Mouse (Mus musculus): ENCODE data around the gene Ctnnbip1. TPM values are rescaled to one million over a fixed set of nuclear protein-coding genes. Genes with fewer than 3 reads are reported as not detected.
A peak's percentile ranks its signal among the peaks of the same experiment; 100 is the strongest.

Ctnnbip1 gene
- polyA plus RNA-seq, 1 experiment from 2014 or later: 64.8 TPM

DNA sequence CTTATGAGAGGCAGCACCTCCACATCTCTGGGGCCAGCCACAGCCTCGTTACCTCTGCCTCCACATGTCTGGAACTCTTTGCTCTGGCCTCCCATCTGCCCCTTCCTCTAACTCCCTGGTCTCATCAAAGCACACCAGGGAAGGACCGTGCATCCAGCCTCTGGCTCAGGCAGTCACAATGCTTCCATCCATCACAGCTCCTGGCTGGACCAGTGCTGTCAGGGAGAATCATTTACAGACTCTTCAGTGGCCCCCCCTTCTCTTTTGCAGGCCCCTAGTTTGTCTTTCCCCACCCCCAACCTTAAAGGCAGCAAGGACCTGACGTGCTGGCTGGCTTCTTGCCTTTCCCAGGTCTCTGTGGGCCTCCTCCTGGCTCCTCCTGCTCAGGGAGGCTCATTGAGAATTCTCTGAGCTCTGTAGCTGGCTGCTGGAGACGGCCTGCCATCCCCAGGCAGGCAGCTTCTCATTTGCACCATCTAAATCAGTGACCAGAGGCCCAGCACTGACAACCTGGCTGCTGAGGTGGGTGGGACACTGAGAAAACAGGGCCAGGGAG, 59.0 kb downstream of the Ctnnbip1 start:
- Histone ChIP-seq H3K9me3 (replicated peaks) (no peaks in the 10 kb centered on the region), H3K9ac (no peak overlapping the region), H3K36me3 (no peaks in the 10 kb centered on the region), H3K27ac (no peak overlapping the region), H3K27me3 (peaks cover 21% of the 10 kb centered on the region), H3K4me1 (peaks cover 2% of the 10 kb centered on the region), H3K4me3 (replicated peaks) (no peak overlapping the region), H3K4me2 (no peak overlapping the region)
- 30% methylated on average over 4 of the region's 4 CpGs for WGBS
- ATAC-seq (replicated peaks; ENCODE audit: low FRiP score): no peak; the same call in 1 of the 2 replicates

DNA sequence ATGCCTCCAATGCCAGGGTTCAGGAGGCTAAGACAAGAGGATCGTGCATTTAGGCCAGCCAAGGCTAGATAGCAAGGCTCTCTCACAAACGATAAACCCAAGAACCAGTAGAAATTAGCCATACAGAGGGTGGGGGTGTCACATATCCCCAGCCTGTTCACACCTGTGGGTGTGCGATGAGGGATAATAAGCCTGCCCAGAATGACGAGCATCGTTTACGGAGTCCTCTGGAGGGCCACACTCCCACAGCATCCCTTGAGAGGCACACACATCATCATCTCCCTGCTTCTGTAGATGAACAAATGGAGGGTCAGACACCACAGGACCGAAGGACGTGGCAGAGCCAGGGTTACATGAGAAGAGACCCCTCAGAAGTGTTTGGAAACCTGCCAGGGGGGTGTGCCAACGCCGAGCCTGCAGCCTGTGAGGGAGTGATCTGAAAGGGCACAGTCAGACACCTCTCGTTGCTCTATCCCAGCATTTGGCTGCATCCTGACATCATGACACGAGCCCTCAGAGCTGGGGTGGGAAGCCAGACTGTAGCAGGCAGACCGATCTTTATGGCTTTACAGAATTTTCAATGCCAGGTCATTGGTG, 60.1 kb downstream of the Ctnnbip1 start:
- WGBS: 39% methylated on average over 13 of the region's 13 CpGs
- H3K36me3 ChIP-seq: no peaks in the 10 kb centered on the region
- no peak for ATAC-seq (replicated peaks; ENCODE audit: low FRiP score)
- H3K9ac ChIP-seq: no peak overlapping the region
- H3K27ac ChIP-seq: no peak overlapping the region
- no peaks in the 10 kb centered on the region for H3K9me3 ChIP-seq (replicated peaks)
- H3K4me1 ChIP-seq: no peaks in the 10 kb centered on the region; the same call in 1 of the 2 replicates
- H3K4me2 ChIP-seq: no peak overlapping the region
- no peak overlapping the region for H3K4me3 ChIP-seq (replicated peaks)
- H3K27me3 ChIP-seq: peaks cover 21% of the 10 kb centered on the region

DNA sequence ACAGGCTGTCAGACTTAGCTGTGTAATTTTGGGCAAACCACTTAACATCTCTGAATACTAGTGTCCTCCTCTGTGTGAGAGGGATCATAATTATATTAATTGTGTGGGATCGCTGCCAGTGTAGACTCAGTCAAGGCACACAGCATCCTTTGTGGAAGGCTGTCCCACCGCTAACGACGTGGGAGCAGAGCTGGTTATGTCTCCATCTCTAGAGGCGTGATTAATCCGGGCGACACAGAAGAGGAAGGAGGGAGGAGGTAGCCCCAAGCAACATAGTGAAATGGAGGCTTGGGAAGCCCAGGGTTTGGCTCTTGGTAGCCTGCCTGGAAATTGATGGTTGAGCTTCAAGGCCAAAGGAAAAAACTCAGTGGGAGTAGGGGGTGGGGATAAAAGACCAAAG, 60.8 kb downstream of the Ctnnbip1 start:
- ATAC-seq (replicated peaks; ENCODE audit: low FRiP score): no peak
- Histone ChIP-seq H3K4me1 (no peaks in the 10 kb centered on the region; the same call in 1 of the 2 replicates), H3K9ac (no peak overlapping the region), H3K27ac (no peak overlapping the region), H3K4me3 (replicated peaks) (no peak overlapping the region), H3K9me3 (replicated peaks) (no peaks in the 10 kb centered on the region), H3K4me2 (no peak overlapping the region), H3K36me3 (no peaks in the 10 kb centered on the region), H3K27me3 (peaks cover 23% of the 10 kb centered on the region)
- WGBS: 53% methylated on average over 7 of the region's 7 CpGs

DNA sequence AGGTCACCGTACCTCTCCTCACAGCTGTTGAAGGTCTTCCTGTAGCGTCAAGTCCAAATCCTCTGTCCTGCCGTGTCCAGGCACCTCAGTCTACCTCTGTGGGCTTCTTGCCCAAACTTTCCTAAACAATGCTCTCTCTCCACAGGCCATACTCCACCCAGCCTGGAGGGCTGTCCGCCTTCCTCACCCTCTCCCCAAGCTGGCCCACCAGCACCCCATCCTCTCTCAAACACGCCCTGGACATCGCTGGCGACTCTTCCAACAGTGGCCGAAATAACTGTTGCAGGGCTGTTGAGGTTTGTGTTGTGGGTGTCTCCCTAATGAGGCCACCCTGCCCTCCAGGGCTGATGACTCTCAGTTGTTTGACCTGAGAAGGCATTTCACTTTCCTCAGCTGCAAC, 67.2 kb downstream of the Ctnnbip1 start:
- H3K9me3 ChIP-seq (replicated peaks): no peaks in the 10 kb centered on the region
- peaks cover 56% of the 10 kb centered on the region for H3K27me3 ChIP-seq
- H3K4me3 ChIP-seq (replicated peaks): no peak overlapping the region
- H3K27ac ChIP-seq: no peak overlapping the region
- 76% methylated on average over 8 of the region's 8 CpGs for WGBS
- peaks cover 24% of the 10 kb centered on the region for H3K4me1 ChIP-seq
- no peak overlapping the region for H3K9ac ChIP-seq
- no peak for ATAC-seq (replicated peaks; ENCODE audit: low FRiP score)
- no peak overlapping the region for H3K4me2 ChIP-seq
- no peaks in the 10 kb centered on the region for H3K36me3 ChIP-seq

DNA sequence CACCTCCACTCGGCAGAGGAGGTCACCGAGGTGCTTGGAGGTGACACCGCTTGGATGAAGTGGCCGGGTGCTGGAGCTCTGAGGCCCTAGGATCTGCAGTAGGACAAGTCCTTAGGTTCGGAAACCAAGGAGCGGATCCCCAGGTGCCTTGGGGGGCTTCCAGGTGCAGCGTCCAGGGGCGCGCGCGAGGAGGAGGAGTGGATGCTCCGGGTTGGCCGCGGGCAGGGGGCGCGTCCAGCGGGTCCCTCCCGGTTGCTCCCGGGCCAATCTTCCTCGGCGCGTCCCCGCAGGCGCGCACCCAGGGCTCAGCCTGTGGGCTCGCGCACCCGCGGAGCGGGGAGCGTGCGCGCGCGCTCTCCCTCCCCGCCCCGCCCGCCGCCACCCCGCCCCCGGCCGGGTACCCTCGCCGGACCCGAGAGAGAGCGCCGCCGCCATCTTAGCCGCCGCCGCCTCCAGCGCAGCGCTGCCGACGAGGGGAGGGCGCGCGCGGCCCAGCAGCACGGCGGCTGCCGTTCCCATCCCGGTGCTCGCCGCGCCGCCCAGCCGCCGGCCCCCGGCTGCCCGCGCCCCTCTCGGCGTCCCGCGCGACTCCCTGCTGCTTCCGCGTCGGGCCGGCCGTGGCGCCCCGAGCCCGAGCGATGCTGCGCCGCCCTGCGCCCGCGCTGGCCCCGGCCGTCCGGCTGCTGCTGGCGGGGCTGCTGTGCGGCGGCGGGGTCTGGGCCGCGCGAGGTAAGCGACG, 68.2 kb downstream of the Ctnnbip1 start, which contains the start of gene Clstn1:
Gene Clstn1, plus strand, starts transcription at position 425 of the 739 bp plus-strand sequence.
- WGBS: under 1% methylated on average over 80 of the region's 103 CpGs
- peak within 1 kb of the TSS; percentile 89 for H3K4me2 ChIP-seq

DNA sequence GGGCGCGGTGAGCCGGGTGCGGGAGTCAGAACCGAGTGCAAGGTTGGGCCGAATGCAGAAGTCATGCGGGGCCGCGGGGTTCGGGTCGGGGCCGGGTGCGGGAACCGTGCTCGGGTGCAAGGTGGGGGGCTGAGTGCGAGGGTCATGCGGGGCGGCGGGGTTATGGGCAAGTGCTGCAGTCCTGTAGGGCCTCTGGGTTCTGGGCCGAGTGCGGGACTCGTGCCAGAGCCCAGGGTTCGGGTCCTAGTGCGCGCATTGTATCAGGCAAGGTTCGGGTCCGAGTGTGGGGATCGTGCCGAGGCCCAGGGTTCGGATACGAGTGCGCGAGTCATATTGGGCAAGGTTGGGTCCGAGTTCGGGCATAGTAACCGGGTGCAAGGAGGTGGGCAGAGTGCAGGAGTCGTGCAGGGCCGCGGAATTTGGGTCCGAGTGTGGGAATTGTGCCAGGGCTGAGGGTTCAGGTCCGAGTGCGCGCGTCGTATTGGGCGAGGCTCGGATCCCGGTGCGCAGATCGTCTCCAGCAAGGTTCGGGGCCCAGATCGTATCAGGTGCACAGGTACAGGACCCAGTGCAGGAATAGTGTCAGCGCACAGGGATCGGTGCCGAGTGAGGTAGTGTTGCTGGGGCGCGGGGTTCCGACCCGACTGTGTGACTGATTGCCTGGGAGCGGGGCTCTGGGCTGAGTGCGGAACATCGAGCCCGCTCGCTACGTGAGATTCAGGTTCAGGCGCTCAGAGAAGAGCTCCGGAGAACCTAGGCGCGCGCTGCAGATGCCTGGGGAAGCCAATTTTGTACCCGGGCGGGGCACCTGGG, 69.0 kb downstream of the Ctnnbip1 start:
- Histone ChIP-seq H3K27ac (no peak overlapping the region), H3K36me3 (no peaks in the 10 kb centered on the region), H3K4me1 (peaks cover 24% of the 10 kb centered on the region), H3K9ac (peak overlapping the region; percentile 85), H3K27me3 (peaks cover 50% of the 10 kb centered on the region), H3K4me2 (peak overlapping the region; percentile 89), H3K4me3 (replicated peaks) (peak overlapping the region; percentile 89), H3K9me3 (replicated peaks) (no peaks in the 10 kb centered on the region)
- under 1% methylated on average over 72 of the region's 72 CpGs for WGBS
- ATAC-seq (replicated peaks; ENCODE audit: low FRiP score): peak; percentile 63

More for the DNA sequence above, 68.2 kb downstream of the Ctnnbip1 start, which contains the start of gene Clstn1:
- H3K4me1 ChIP-seq: peaks cover 24% of the 10 kb centered on the region
- no peak within 1 kb of the TSS for H3K27ac ChIP-seq
- peak within 1 kb of the TSS; percentile 89 for H3K4me3 ChIP-seq (replicated peaks)
- H3K36me3 ChIP-seq: no peaks in the 10 kb centered on the region
- peaks cover 56% of the 10 kb centered on the region for H3K27me3 ChIP-seq
- peak; percentile 80 for ATAC-seq (replicated peaks; ENCODE audit: low FRiP score)
- H3K9ac ChIP-seq: peak within 1 kb of the TSS; percentile 85
- H3K9me3 ChIP-seq (replicated peaks): no peaks in the 10 kb centered on the region

DNA sequence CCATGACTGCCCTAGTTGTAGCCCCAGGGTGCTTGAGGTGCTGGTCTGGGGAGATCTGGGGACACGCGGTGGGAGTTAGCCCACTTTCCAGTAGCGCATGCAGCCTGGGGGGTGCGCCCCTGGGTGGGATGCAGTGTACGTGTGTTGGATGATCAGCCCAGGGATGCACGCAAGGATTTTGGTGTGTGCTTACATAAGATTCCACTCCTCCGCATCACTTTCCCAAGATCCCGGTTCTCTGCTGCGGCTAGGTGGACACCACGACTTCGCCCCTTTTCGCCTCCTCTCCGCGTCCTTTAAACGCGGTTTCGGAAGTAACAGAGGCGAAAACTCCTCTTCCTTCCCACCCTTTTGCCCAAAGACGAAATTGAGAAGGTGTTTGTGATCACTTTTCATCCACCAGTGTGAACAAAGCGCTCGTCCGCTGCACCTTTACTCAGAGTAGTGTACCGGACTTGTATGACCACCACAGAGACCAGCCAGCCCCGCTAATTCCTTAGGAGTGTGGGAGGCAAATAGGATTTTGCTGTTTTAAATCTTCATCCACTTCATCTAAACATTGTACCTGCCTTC, 69.6 kb downstream of the Ctnnbip1 start:
- H3K4me1 ChIP-seq: peaks cover 26% of the 10 kb centered on the region
- H3K27me3 ChIP-seq: peaks cover 50% of the 10 kb centered on the region
- H3K4me3 ChIP-seq (replicated peaks): peak overlapping the region; percentile 89
- H3K27ac ChIP-seq: no peak overlapping the region
- 5% methylated on average over 24 of the region's 24 CpGs for WGBS
- no peaks in the 10 kb centered on the region for H3K9me3 ChIP-seq (replicated peaks)
- peak overlapping the region; percentile 89 for H3K4me2 ChIP-seq
- H3K36me3 ChIP-seq: no peaks in the 10 kb centered on the region
- H3K9ac ChIP-seq: peak overlapping the region; percentile 85
- ATAC-seq (replicated peaks; ENCODE audit: low FRiP score): no peak; the same call in 1 of the 2 replicates

DNA sequence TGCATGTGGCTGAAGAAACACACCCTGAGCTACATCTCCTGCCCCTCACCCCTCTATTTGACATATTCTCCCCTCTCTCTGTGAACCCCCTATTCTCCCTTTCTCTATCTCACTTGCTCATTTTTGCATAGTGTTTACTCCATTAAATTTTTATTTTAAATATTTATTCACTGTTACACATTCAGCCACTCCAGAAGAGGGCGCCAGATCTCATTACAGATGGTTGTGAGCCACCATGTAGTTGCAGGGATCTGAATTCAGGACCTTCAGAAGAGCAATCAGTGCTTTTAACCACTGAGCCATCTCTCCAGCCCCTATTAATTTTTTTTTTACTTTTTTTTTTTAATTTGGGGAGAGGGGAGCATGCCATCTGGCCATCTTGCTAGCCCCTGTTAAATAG, 72.2 kb downstream of the Ctnnbip1 start:
- Histone ChIP-seq H3K4me2 (no peak overlapping the region), H3K9me3 (replicated peaks) (no peaks in the 10 kb centered on the region), H3K9ac (no peak overlapping the region), H3K36me3 (no peaks in the 10 kb centered on the region), H3K4me3 (replicated peaks) (no peak overlapping the region), H3K27me3 (peaks cover 35% of the 10 kb centered on the region), H3K4me1 (peaks cover 26% of the 10 kb centered on the region), H3K27ac (no peak overlapping the region)
- WGBS: 94% methylated on average over 1 of the region's 1 CpGs
- ATAC-seq (replicated peaks; ENCODE audit: low FRiP score): no peak

DNA sequence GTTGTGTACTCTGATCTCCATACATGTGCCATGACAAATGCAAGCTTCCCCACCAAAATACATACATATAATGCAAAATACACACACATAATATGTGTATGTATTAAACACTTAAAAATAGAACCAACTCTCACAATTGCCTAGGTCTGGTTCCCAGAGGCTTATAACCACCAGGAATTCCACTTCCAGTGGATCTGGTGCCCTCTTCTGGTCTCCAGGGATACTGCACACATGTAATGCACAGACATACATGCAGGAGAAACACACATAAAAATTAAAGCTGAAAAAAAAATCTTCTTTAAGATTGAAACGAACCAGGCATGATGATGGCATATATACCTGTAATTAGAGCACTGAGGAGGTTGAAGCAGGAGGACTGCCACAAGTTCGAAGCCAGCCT, 73.5 kb downstream of the Ctnnbip1 start:
- H3K9ac ChIP-seq: no peak overlapping the region
- H3K27ac ChIP-seq: no peak overlapping the region
- H3K36me3 ChIP-seq: no peaks in the 10 kb centered on the region
- H3K4me3 ChIP-seq (replicated peaks): no peak overlapping the region
- WGBS: 89% methylated on average over 2 of the region's 2 CpGs
- no peaks in the 10 kb centered on the region for H3K9me3 ChIP-seq (replicated peaks)
- no peak for ATAC-seq (replicated peaks; ENCODE audit: low FRiP score)
- peaks cover 18% of the 10 kb centered on the region for H3K4me1 ChIP-seq
- peaks cover 26% of the 10 kb centered on the region for H3K27me3 ChIP-seq
- H3K4me2 ChIP-seq: no peak overlapping the region

DNA sequence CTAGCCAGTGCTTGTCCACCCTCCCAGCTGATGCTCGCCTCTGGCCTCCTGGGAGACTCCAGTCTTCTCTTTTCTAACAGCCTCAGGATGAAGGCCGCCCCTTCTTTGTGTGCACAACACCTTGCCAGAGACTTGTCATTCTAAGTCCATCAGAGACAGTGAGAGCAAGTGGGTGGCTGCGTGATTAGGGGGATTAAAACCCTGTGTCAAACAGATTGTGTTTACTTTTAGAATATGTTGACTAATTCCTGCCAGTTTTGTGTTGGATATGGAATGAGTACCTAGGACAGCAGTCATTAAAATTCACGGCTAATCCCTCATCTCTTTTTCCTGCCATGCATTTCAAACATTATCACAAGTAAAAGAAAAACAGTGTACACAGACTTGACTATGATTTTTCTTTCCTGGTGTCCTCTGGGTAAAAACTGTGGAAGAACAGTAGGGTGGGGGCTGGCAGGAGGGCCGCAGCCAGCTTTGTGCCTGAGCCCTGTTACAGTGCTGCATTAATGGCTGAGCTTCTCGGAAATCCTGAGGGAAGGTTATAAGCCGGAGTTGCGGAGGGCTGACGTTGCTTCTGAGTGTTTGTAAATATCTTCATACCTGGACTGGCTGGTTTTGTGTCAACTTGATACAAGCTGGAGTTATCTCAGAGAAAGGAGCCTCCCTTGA, 77.0 kb downstream of the Ctnnbip1 start:
- H3K4me2 ChIP-seq: no peak overlapping the region
- peaks cover 2% of the 10 kb centered on the region; the same call in 1 of the 2 replicates for H3K4me1 ChIP-seq
- no peaks in the 10 kb centered on the region for H3K9me3 ChIP-seq (replicated peaks)
- H3K27ac ChIP-seq: no peak overlapping the region
- H3K27me3 ChIP-seq: no peaks in the 10 kb centered on the region
- H3K36me3 ChIP-seq: no peaks in the 10 kb centered on the region
- no peak overlapping the region for H3K4me3 ChIP-seq (replicated peaks)
- 86% methylated on average over 9 of the region's 9 CpGs for WGBS
- ATAC-seq (replicated peaks; ENCODE audit: low FRiP score): no peak
- H3K9ac ChIP-seq: no peak overlapping the region

DNA sequence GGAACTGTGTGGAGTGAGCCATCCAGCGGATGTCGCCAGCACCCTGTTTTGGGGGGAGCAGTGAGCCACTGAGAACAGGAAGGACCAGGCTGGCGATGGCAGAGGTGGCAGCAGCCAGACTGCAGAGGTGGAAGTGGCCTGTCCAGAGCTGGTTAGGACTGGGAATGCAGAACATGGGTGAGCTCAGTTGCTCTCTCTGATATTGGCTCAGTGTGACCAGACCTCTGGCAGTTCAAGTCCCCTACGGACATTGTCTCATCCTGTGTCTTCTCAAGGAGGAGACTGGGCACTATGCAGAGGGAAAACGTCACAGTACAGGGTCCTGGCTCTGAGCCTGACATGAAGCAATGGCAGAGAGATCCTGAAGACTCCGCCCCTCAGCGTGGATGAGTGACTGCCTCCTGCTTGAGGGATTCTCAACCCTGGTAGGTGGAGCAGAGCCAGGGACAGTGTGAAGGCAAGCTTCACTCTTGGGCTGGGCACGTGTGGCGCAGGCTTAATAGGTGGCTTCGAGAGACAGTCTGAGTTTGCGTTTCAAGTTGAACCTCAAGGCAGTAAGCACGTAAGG, 79.7 kb downstream of the Ctnnbip1 start:
- Histone ChIP-seq H3K36me3 (no peaks in the 10 kb centered on the region), H3K27ac (no peak overlapping the region), H3K4me2 (no peak overlapping the region), H3K9ac (no peak overlapping the region), H3K4me3 (replicated peaks) (no peak overlapping the region), H3K4me1 (peaks cover 10% of the 10 kb centered on the region), H3K9me3 (replicated peaks) (no peaks in the 10 kb centered on the region), H3K27me3 (no peaks in the 10 kb centered on the region)
- 74% methylated on average over 12 of the region's 12 CpGs for WGBS
- ATAC-seq (replicated peaks; ENCODE audit: low FRiP score): no peak
